Mouse (Mus musculus): ENCODE measurements around the gene Rtl1.

- TF ChIP-seq CTCF (IDR thresholded peaks at IDR 0.05; ENCODE audit: low read depth): no peak
- TF ChIP-seq EP300 (IDR thresholded peaks at IDR 0.05; ENCODE audit: low read depth): no peak
Observed at GRCm38 (mm10) chr12:109640560-109641167, 40.5 kb upstream of the Rtl1 start.
